Mouse (Mus musculus) T-helper 2 cell (primary cell): Measurements from ENCODE around the gene Cenpb.

Source experiments
- in situ Hi-C: fragments of 300-600 bp; cut with MboI, MseI; formaldehyde crosslinking; loops from one replicate; pipeline ENCODE4 v1.15.1; 2025; ENCODE audit warnings: high pct_unique_total_duplicates

Cenpb gene

DNA sequence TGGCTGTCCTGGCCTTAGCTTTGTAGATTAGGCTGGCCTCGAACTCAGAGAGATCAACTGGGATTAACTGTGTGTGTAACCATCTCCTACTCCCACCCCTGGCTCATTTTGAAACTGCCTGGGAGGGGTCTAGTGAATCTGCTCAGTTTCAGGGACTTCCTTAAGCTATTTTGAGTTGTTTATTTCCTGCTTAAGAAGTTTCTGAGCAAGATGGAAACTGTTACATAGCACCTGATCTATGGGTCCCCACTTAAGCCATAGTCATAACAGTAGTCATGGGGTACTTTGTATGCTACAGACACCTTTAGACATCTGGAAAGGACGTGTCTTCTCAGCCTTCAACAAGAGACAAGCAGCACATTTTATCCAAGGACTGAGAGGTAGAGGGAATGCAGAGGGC, 20.8 kb upstream of the Cenpb start:
- in situ Hi-C loops = no loop called here

DNA sequence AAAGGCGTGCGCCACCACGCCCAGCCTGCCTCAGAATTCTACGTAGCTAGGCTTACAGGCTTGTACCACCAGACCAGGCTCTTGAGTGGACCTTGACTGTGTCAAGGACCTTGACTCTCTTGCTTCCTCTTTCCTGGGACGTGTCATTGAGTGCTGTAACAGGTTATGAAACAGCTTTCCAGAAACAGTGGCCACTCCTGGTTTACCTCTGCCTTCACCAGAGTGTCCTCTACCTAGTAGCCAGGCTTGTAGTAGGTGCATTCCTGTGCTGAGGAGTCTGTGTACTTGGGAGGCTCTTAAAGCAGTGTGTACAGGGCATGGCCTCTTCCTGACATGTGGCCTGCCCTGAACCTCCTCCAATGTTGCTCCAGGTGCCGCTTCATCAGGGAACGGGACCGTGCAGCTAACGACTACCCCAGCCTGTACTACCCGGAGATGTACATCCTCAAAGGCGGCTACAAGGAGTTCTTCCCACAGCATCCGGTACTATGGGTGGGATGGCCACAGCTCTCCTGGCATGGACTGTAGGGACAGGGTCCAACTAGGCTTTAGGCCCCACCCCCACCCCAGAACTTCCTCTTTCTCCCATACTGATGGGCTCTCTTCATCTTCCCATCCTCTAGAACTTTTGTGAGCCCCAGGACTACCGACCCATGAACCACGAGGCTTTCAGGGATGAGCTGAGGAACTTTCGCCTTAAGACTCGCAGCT, 16.9 kb upstream of the Cenpb start:
- in situ Hi-C loops = no loop called here

DNA sequence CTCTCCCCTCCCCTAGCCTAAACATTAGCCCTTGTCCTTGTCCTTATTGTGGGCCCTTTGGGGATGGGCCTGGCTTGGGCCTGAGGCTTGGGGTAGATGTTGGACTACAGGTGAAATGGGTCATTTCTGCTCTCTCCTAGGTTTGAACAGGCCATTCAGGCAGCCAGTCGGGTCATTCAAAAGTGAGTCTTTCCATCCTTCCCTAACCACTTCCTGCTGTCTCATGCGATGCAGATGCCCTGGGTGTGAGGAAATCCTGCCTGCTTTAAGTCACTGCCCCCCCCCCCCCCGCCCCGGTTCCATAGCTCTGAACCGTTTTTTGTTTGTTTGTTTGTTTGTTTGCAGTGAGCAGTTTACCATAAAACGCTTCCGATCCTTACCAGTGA, 11.1 kb upstream of the Cenpb start:
- in situ Hi-C loops = no loop called here

DNA sequence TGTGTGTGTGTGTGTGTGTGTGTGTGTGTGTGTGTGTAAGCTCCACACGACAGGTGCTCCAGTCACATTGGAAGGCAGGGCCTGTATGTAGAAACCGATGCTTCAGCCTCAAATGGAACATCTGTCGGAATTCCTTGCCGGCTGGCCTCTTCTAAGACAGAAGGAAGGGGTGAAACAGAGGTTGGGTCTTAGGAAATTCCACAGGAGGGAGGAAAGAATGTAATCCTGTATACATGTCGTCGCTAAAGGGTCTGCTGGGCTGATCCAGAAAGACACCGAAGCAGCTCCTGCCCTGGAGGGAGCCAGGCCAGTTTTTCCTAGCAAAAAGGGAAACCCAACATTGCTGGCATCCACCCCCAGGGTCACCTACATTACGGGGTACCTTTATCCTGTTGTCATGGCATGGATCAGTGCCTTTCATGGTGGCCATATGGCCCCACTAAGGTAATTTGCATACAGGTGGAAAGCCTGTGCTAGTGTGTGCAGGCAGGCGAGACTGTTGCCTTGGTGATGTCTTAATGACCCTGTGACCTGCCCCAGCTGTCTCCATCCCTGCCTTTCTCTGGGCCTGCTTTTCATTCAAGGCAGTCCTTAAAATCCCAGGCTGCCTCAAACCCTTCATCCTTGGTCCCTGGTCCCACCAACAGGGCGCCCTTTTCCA, 10.6 kb upstream of the Cenpb start:
- in situ Hi-C loops = no loop called here

DNA sequence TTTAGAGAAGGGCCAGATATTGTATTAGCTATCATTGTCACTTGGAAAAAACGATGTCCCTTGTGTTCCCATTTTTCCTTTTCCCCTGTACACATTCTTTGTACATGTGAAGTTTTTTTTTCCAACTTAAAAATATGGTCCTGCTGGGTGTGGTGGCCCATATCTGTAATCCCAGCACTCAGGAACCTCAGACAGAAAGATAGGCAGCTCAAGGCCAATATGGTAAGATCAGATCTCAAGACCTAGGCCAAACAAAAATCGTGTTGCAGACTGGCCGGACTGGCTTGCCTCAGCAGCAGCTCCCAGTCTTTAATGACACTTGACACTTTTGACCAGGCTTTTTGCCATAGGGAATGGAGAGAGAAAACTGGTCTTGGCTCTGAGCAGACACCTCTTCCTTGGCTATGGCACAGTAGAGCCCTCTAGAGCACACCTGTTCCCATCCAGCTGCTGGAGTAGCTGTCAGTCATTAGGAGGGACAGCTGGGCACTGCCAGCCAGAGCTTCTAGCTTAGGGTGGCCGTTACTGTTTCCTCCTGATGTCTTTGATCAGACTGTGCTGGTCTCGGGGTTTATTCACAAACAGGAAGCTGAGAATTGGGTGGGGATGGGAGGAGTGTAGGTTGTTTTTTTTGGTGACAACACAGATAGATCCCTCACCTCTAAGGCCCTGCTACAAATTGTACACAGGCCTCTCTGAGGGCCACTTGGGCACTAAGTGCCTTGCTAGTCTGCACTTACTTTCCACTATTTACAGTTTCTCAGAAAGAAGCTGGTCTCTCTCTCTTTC, 9.8 kb upstream of the Cenpb start:
- in situ Hi-C loops = no loop called here

DNA sequence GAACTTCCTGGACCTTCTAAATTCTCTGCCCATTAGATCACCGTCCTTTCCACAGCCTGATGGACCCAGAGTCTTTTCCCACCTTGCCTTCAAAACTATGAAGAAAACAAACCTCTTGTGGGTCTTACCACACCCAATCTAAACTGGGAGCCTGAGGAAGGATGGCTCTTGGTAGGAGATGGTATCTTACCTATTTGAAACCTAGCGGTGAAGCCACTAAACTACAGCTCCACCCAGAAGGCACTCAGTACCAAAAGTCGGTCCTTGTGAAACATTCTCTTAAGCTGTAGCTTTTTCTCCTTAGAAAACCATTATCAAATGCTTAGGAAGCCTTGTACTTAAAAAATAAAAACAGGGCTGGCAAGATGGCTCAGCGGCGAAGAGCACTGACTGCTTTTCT, 8.4 kb upstream of the Cenpb start:
- in situ Hi-C loops = no loop called here

DNA sequence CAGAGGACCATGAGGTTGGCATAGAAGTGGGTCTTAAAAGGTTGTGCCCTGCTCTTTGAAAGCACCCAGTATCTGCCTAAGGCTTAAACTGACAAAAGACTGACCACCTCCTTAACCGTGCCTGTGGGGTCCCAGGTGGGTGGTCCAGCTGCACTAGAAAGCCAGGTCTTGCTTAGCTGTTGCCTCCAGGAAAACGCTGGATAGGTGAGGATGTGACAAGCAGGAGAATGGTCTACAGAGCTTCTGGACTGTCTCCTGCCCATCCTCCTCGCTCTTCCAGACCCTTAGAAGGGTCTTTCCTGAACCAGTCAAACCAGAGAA, 7.7 kb upstream of the Cenpb start:
- in situ Hi-C loops = no loop called here

DNA sequence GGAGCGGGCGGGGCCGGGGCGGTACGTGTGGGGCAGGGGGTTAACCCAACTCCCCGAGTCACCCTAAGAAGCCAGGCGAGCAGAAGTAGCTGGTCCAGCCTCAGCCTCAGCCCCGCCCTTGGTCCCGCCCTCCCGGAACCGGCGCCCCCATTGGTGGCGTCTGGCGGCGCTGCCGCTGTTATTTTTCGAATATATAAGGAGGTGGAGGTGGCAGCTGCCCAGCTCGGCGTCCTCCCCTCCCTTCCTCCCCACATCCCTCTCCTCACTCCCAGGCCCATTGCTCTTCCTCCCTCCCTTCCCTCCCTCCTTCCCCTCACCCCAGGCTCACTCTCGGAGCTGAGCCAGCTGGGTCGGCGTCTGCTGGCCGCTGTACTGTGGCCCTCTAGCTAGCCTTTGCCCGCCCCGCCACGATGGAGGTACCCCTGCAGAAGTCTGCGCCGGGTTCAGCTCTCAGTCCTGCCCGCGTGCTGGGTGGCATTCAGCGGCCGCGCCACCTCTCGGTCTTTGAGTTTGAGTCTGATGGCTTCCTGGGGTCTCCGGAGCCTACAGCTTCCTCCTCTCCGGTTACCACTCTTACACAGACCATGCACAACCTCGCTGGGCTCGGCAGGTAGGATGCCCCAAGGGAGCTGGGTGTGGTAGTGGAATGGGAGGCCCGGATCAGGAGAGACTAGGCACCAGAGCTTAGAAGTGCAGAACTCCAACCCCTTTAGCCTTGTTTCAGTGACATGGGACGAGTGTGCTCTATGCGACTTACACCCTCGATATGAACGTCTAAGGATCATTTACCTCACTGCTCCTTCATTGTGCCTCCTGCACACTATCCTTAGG, 7.1 kb upstream of the Cenpb start, which contains the start of the genes Cdc25b and Spef1:
Cdc25b (plus strand) TSS at position 179 of the 831 bp plus-strand sequence.
Spef1 (minus strand) TSS at position 512 of the 831 bp plus-strand sequence.
- in situ Hi-C loops = no loop called here

DNA sequence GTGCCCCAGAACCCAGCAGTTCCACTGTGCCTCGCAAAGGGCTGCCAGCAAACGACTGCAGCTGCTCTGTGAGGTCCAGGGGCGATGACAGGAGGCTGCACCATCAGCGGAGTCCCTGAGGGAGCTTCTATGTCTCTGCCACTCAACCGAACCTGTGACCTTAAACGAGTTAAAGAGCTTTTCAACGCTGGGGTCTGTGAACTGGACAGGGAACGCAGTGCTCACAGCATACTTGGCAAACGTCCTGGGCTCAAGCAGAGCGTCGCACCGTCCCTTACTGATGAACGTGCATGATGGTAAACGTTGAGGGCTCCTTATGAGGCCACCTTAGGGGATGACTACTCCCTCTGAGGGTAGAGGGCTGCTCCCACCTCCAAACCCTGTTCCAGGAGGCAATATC, 6.5 kb upstream of the Cenpb start:
- in situ Hi-C loops = no loop called here

DNA sequence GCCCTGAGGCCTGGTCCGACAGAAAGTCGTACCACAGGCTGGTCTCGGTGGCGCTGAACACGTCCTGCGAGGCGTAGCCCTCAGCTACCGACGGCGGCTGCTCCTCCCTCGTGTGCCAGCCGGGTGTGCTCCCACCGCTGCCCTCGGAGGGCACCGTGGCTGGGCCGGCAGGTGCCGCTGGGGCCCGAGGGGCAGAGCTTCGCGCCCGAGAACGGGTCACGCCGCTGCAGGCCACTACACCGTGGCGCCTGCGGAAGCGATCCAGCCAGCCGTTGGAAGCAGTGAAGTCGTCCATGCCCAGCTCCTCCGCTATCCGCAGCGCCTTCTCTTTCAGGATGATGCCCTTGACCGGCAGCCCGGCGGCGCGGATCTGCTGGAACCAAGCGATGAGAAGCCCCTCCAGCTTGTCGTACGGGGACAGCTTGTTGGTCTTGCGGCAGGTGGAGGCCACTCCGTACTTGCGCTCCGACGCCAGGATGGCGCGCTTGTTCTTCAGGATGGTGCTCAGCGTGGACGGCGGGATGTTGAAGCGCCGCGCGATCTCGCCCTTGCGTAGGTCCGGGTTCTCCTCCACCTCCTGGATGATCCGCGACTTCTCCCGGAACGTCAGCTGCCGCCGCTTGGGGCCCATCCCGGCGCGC, 501 bp downstream of the Cenpb start:
- in situ Hi-C loops = no loop called here

DNA sequence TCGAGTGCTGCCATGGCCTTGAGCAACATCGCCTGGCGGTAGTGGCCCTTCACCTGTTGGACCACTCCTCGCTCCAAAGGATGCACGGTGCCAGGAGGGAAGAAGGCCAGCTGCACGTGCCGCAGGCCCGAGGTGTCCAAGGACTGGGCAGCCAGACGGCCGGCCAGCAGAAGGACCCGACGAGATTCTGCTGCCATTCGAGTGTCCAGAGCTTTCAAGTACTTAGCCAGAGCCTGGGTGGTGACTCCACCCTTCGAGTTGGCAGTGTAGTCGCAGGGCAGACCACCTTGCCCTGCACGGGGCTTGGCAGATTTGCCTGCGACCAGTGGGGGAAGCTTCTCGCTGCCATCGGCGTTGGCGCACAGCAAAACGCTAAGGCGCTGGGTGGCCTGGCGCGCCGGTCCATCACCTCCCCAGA, 1.0 kb downstream of the Cenpb start:
- in situ Hi-C loops = no loop called here

DNA sequence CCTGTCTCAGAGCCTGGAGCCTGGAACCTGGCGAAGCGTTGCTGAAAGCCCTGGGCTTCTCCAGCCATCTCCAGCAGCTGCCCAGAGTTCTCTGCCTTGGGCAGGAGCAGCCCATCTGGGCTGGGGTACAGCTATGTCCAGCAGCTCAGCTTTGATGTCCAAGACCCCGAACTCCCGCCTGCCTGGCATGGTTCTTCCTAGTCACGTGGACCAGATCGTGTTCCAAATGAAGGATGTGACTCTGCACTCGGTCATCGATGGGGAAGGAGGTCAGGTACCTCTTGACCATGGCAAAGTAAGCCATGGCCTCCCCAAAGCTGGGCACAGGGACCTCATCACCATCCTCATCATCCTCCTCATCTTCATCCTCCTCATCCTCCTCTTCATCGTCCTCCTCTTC, 1.9 kb downstream of the Cenpb start:
- in situ Hi-C loops = no loop called here

DNA sequence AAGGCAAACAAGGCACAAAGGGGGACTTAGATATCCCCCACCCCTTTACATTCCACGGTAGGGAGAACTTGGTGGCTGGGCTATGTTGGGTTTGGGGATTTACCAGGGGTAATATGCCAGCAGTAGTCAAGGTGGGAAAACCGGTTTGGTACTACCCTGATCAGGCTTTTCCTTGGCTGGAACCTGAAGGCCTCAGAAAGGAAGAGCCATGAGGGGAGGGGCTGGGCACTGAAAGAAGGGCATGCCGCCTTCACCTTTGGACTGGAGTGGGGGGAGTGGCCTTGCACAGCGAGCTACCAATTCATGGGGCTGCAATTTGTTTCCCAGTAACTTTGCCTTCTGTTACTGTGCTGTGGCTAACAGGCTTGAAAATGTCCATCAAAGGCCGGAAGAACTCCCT, 3.4 kb downstream of the Cenpb start:
- in situ Hi-C loops = no loop called here

DNA sequence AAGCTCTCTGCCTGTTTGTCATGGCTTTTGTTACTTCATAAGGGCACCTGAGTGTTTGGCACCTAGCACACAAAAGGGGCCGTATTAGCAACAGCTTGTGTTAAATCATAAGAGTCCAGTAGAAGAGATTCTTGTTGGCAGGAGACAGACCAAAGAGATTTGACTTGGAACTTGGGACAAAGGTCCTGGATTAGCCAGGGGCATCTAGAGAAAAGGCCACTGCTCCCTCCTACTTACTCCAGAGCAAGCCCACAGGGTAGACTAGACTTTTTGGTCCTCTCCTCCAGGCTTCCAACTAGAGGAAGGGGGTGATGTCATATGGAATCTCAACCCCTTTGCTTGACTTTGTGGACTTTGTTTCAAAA, 3.9 kb downstream of the Cenpb start:
- in situ Hi-C loops = no loop called here

DNA sequence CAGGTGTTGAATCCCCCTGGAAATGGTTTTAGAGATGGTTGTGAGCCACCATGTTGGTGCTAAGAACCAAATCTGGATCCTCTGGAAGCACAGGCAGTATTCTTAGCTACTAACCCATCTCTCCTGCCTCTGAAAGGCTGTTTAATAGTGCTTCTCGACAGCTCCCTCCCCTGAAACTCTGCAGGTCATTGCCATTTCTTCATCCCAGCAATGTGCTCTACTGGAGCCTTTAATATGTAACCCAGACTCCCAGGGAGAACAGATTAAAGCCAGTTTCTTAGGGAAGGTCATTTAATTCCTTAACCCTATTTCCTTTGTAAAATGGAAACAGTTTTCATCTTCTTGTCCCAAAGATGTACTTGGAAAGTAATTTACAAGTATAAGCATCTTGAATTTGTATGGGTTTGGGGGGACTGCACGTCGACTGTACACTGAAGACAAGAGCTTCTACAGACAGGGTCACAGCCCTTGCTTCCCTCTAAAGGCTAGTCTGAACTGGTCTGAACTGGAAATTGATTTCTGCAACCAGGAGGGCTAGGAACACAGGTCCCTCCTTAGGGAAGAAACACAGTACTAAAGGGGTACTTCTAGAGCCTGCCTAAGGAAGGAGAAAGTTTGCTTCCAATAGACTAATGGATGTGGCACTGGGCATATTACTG, 4.5 kb downstream of the Cenpb start:
- in situ Hi-C loops = no loop called here

DNA sequence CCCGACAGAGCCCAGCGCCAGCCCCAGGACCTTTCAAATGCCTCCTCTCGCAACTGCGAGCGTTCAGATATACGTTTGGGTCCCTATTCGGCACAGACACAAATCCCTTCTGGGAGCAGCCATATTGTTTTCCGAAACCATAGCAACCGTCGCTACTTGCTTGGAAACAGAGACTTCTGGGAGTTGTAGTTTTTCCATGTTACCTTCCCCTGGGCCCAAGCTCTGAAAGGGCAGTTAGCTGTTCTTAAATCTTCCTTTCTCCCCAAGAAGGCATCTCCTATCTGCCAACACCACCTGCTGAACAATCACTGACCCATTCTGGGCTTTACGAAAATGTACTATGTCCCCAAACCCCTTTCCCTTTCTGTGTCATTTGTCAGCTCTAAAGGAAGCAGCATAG, 5.2 kb downstream of the Cenpb start:
- in situ Hi-C loops = no loop called here

DNA sequence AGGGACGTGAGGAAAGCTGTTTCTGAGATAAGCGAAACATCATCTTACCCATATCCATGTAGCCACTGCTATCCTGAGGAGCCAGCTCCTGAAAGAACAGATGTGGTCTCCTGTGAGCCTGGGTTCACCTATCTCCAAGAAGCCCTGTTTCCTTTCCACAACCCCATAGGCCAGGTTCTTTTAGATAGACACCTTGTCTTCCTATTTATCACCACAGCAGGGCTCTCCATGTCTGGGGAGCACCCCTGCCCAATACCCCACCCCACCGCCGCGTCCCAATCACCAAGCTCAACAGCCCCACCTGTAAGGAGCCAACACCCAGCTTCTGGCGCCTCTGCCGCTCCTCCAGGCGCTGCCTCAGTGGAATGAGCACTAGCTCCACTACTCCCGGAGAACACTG, 7.5 kb downstream of the Cenpb start:
- in situ Hi-C loops = no loop called here

DNA sequence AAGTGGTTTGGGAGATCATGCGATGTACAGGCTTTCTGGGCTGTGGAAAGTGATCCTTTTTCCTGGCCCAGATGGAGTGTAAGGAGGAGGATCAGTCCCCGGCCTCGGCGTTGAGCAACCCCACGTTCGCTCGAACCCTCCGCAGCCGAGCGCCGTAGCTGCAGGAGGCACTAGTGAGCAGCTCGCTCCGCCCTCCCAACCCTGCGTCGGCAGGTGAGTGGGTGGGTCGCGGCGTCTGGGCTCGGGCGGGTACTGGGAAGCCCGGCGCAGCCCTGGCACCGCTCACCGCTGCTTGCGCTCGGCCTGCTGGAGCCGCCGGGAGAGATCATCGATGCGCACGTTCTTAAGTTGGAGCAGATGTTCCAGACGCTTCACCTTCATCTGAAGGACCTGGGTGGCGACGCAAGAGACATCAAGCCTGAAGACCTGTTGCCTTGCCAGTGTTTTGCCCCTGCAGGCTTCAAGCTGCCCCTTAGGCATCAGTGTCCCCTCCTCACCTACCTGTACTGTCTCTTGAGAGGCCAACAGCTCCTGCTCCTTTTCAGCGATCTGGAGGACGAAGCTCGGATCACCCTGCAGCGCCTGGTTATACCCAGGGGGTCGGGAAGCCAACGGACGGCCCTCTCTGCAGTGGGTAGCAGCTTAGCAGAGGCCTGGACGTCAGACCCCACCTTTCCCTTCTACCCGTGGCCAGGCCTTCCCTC, 8.3 kb downstream of the Cenpb start:
- in situ Hi-C loops = no loop called here

DNA sequence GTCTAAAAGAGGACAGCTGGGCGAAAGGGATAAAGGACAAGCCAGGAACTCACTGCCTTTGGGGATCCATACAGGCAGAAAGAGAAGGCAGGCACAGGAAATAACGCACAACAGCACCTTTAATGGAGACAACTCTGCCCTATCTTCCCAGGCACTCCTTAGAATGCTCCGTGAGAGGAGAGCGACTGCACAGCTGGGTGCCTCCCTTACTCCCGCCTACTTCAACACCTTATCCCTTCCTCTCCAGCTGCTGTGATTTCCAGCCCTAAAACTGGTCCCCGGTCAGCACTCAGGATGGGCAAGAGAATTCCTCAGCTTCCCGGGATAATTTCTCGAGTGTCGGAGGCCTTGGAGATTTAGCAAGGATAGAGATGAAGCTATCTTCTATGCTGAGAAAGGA, 8.9 kb downstream of the Cenpb start:
- in situ Hi-C loops = no loop called here

DNA sequence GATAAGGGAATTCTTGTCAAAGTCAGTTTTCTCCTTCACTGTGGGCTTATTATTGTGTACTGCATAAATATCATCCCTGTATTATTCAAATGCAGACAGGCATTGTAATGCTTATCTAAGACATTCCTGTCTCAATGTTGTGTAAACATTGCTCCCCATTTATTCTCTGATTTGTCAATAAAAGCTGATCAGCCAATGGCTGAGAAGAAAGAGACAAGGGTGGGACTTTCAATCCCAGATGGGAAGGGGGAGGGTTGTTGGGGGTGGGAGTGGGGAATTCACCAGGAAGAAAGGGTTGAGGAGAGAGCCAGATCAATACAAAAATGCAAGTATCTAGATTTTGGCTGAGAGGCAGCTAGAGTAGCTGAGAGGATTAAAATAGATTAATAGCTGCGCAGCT, 11.0 kb downstream of the Cenpb start:
- in situ Hi-C loops = no loop called here
